Mouse (Mus musculus) lung, adult 2 months (tissue): ENCODE measurements around the gene Gm49416. TPM values are rescaled to one million over a fixed set of nuclear protein-coding genes. Genes with fewer than 3 reads are reported as not detected.
"Not testable (repeated sequence)": the region's sequence is repeated elsewhere in the genome, so short reads cannot be mapped to it uniquely, and the experiment has no call there.

Experiments used
- DNase-seq: peaks from one replicate; pipeline ENCODE4 v3.0.0; 2022
- H3K4me1 ChIP-seq: fragments of 200-500 bp; 2 replicates; pipeline ENCODE4 v1.6.1; 2011; ENCODE audit warnings: low read length; ENCODE audit not compliant: control insufficient read depth, insufficient read depth
- H3K4me3 ChIP-seq: fragments of 200-500 bp; replicated peaks from 2 replicates; pipeline ENCODE3; 2011; ENCODE audit warnings: low read depth, mild to moderate bottlenecking, control low read depth, low read length; ENCODE audit errors: extremely low read depth
- CTCF ChIP-seq: fragments of 200-500 bp; IDR thresholded peaks from 2 replicates; pipeline ENCODE4 v1.5.1; 2011; ENCODE audit warnings: mild to moderate bottlenecking, low read length, control low read depth; ENCODE audit not compliant: insufficient read depth
- POLR2A ChIP-seq: fragments of 200-500 bp; IDR thresholded peaks from 2 replicates; pipeline ENCODE4 v1.6.1; 2011; ENCODE audit warnings: low read depth, mild to moderate bottlenecking, control low read depth, low read length, borderline replicate concordance; ENCODE audit errors: extremely low read depth
- WGBS: fragments of 180-500 bp; shearing (Covaris S2); methylation state at CpG from one replicate; pipeline ENCODE4 v1.1.7; 2018; 5-methylcytosine and 5-hydroxymethylcytosine counted together
- polyA plus RNA-seq: library from polyadenylated mRNA; depleted of rRNA; stranded (reverse); fragments of >200 nt; gene quantifications from 2 replicates; pipeline ENCODE4 v1.2.3, GENCODE M21; 2012

Gene Gm49416
- polyA plus RNA-seq, 1 experiment: not detected

DNA sequence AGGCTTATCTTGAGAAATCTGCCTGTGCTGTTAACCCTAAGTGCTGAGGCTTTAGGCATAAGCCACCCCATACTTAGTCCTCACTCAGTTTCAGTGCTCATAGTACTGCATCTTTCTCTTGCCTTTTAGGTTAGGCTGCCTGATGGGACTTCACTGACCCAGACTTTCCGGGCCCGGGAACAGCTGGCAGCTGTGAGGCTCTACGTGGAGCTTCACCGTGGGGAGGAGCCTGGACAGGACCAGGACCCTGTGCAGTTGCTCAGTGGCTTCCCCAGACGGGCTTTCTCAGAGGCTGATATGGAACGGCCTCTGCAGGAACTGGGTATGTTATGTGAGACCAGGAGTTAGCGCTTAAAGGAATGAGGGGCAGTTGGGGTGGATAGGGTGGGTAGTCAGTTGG is 13.7 kb upstream of the Gm49416 start:
- TF ChIP-seq CTCF (no peak), POLR2A (no peak)
- H3K4me1 ChIP-seq: peaks cover 3% of the 10 kb centered on the region
- WGBS: 89% methylated on average over 7 of the region's 7 CpGs
- H3K4me3 ChIP-seq: no peak overlapping the region
- no peak for DNase-seq

- WGBS: under 1% methylated on average over 42 of the region's 42 CpGs
- peak; percentile 83 for DNase-seq
- Histone ChIP-seq H3K4me1 (peaks cover 3% of the 10 kb centered on the region), H3K4me3 (peak within 1 kb of the TSS; percentile 76)
- TF ChIP-seq CTCF (no peak), POLR2A (peak; percentile 92; the same call in 1 of the 2 replicates)
These were observed 8.3 kb upstream of the Gm49416 start, which contains the start of gene Uqcc3 for GRCm38 (mm10) chr19:8880311-8881033. TSS of gene Uqcc3 (minus strand) at chr19:8880923.

DNA sequence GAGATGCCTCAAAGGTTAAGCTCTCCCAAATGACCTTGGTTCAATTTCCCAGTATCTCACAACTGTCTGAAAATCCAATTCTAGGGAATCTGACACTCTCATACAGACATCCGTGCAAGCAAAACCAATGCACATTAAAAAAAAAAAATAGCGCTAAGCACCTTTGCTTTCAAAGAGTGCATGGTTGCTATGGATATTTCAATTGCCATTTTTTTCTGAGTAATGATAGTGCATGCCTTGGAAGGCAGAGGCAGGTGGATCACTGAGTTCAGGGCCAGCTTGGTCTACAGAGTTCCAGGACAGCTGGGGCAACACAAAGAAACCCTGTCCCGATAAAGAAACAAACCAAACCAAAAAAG is 7.7 kb upstream of the Gm49416 start:
- Histone ChIP-seq H3K4me1 (peaks cover 3% of the 10 kb centered on the region), H3K4me3 (peak overlapping the region; percentile 76)
- TF ChIP-seq POLR2A (no peak), CTCF (no peak)
- WGBS: 8% methylated on average over 3 of the region's 3 CpGs
- no peak for DNase-seq

- no peak for TF ChIP-seq POLR2A
- no peak for TF ChIP-seq CTCF
- no peak for DNase-seq
- peaks cover 6% of the 10 kb centered on the region for H3K4me1 ChIP-seq
- 69% methylated on average over 3 of the region's 3 CpGs for WGBS
- H3K4me3 ChIP-seq: no peak within 1 kb of the TSS
These were observed 5.1 kb upstream of the Gm49416 start, which contains the start of the genes Lbhd1 and Gm49403 for GRCm38 (mm10) chr19:8883616-8884015. TSS of gene Lbhd1 (plus strand) at chr19:8883732. TSS of gene Gm49403 (plus strand) at chr19:8883930.

DNA sequence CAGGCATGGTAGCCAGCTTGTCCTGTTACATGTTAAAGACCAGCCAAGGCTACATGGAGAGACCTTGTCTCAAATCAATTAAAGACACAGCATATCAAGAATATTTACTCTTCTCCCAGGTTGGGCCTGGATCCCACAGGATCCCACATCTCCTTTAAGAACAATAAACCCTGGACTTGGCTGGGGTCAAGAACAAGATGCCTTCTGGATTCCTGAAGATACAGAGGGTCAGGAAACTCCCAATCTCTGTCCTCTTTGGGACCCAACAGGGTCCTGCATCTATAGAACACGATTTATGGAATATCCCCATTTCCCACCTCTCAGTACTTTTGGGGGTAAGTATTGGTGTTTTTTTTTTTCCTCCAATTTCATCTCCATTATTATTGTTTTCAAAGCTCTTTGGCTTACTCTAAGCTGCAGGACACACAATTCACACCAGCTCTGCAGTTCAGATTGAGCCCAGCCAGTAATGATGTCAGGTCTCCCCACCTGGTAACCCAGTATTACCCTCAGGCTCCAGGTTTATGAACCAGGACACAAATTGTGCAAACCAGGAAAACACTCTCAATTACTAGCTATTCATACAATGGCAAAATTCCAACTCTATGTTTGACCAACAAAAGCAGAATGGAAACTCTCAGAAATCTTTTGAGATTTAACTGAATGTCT is 1.7 kb upstream of the Gm49416 start:
- WGBS: 40% methylated on average over 1 of the region's 1 CpGs

GRCm38 (mm10) chr19:8887585-8888463 is 902 bp upstream of the Gm49416 start:
- Histone ChIP-seq H3K4me1 (peaks cover 3% of the 10 kb centered on the region; the same call in 1 of the 2 replicates), H3K4me3 (peak overlapping the region; percentile 96)
- no peak for DNase-seq
- TF ChIP-seq CTCF: no peak
- WGBS: 18% methylated on average over 19 of the region's 19 CpGs

More for the DNA sequence above, 1.7 kb upstream of the Gm49416 start:
- no peak for TF ChIP-seq POLR2A
- TF ChIP-seq CTCF: no peak
- Histone ChIP-seq H3K4me1 (peaks cover 3% of the 10 kb centered on the region; the same call in 1 of the 2 replicates), H3K4me3 (no peak overlapping the region)
- no peak for DNase-seq

DNA sequence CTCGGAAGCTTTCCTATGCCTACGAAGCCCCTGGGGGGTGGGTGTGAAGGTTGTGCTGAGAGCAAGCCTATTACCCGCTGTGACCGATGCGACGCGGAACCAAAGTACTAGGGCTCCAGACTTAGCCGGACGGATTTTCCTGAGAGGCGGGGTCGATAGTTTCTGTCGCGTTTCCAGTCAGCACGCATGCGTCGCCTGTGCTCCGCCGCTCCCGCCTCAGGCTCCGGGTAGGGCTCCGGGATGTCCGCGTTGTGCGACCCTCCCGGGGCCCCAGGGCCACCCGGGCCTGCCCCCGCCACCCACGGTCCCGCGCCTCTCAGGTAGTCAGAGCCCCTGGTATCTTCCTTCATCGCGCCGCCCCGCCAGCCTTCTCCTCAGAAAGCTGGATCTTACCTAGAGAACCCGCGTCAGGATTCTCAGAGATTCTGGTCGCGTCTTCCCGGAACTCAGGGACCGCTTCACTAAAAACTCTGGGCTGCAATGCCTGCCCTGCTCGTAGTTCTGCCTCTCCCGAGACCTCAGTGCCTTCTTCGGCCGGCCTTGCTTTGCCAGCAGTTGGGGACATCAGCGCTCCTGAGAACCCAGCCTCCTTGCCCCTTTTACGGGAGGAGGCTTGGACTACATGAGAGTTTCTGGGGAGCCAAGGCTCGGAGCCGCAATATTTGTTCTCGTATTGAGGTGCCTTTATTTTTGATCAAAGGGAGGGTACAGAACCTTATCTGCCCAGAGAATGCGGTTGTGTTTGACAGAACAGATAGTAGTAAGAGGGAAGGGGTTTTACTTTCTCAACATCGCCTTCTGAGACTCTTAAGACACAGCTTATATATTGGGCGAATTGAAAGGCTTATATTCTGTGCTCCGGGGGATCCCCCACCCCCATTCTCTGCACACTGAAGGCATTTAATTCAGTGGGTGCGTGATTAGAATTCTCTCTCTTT is 4.4 kb downstream of the Gm49416 start, which contains the start of gene Ints5:
Gene Ints5, plus strand, starts transcription at position 177 of the 938 bp plus-strand sequence.
- DNase-seq: peak; percentile 79
- peak; percentile 84; the same call in 1 of the 2 replicates for TF ChIP-seq POLR2A
- TF ChIP-seq CTCF: no peak
- 1% methylated on average over 54 of the region's 54 CpGs for WGBS
- H3K4me3 ChIP-seq: peak within 1 kb of the TSS; percentile 87
- peaks cover 4% of the 10 kb centered on the region; the same call in 1 of the 2 replicates for H3K4me1 ChIP-seq

DNA sequence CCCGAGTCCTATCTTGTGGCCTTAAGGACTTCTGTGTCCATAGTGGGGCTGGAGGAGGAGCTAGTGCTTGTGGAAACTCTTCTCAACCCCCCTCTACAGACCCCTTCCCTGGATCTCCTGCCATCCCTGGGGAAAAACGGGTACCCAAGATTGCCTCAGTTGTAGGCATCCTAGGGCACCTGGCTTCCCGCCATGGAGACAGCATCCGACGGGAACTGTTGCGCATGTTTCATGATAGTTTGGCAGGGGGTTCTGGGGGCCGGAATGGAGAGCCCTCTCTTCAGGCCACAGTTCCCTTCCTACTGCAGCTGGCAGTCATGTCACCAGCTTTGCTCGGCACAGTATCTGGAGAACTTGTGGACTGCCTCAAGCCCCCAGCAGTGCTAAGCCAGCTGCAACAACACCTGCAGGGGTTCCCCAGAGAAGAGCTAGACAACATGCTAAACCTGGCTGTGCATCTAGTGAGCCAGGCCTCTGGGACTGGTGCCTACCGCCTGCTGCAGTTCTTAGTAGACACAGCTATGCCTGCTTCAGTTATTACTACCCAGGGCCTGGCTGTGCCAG is 6.8 kb downstream of the Gm49416 start:
- no peak overlapping the region for H3K4me3 ChIP-seq
- no peak for DNase-seq
- 82% methylated on average over 9 of the region's 9 CpGs for WGBS
- TF ChIP-seq POLR2A (no peak), CTCF (no peak)
- peaks cover 9% of the 10 kb centered on the region; the same call in 1 of the 2 replicates for H3K4me1 ChIP-seq

- DNase-seq, H3K4me1 ChIP-seq, H3K4me3 ChIP-seq: not testable (repeated sequence)
- 77% methylated on average over 5 of the region's 5 CpGs for WGBS
These were observed 7.5 kb downstream of the Gm49416 start for GRCm38 (mm10) chr19:8896231-8896630.
